Mouse (Mus musculus): ENCODE results near the gene Naf1. TPM values are rescaled to one million over a fixed set of nuclear protein-coding genes. Genes with fewer than 3 reads are reported as not detected.

Naf1 gene
- total RNA-seq, 1 experiment from 2014 or later = 14.2 TPM

DNA sequence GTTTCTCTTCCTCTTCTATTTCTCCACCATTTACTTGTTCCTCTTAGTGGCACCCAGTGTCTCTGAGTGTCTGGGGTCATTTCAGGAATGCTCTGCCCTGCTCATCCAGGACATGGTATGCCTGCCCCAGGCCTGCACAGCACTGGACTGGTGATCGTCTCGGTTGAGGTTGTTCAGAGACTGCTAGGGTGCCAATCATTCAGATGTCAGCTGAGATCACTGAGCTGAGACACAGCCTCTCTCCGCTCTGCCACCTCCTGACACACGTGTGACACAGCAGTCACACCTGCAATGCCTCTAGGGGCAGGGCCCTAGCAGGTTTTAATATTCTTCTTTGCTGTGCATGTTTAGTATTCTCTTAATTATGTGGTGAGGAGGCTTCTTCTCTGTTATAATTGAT lies 58.5 kb downstream of the Naf1 start:
- ATAC-seq (replicated peaks in 1 of 2; ENCODE audit: insufficient read depth in 1 of 2, low FRiP score in 2 of 2, low TSS enrichment in 1 of 2, low read depth in 1 of 2, poor library complexity in 2 of 2, severe bottlenecking in 2 of 2) = no peak

DNA sequence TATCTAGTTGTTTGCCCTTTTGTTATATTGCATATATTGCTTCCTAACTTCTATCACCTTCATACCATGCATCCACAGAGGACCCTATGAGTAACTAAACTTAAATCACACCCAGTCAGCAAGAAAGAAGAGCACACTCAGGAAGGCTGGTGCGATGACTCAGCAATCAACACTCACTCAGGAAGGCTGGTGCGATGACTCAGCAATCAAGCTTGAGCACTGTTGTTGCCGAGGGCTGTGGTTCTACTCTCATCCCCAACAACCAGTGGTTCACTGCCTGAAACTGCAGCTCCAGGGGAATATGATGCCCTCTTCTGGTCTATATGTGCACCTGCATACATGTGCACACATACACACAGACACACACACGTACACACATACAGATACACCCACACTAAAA lies 73.7 kb downstream of the Naf1 start:
- ATAC-seq (replicated peaks in 1 of 2; ENCODE audit: insufficient read depth in 1 of 2, low FRiP score in 2 of 2, low TSS enrichment in 1 of 2, low read depth in 1 of 2, poor library complexity in 2 of 2, severe bottlenecking in 2 of 2) = no peak

DNA sequence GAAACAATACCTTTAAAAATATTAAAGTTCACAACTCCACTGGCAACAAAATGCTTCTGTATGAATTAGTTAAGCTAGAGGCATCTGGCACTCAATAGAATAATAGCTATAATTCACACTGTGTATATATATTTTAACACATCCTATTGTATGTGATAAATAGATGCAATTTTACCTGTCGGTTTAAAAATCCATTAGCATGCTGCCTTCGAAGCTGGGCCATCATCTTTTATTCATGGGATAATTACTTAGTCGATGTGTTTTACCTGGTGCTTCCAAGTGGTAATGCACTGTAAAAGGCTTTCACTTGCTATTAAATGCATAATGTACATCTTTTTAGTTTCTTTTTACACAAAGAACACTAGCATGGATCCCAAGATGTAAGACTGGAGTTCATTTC lies 76.2 kb downstream of the Naf1 start:
- no peak for ATAC-seq (replicated peaks in 1 of 2; ENCODE audit: insufficient read depth in 1 of 2, low FRiP score in 2 of 2, low TSS enrichment in 1 of 2, low read depth in 1 of 2, poor library complexity in 2 of 2, severe bottlenecking in 2 of 2)

Other genes starting within 250 kb of the Naf1 start
- gene Npy5r, start 172.1 kb upstream of the Naf1 start, total RNA-seq (2017) = not detected in 2 replicates
- not detected in 2 replicates for gene Npy1r, start 163.0 kb upstream of the Naf1 start, total RNA-seq (2017)